Mouse (Mus musculus): ENCODE data around the gene Efl1.
A peak's percentile ranks its signal among the peaks of the same experiment; 100 is the strongest.

Gene Efl1

DNA sequence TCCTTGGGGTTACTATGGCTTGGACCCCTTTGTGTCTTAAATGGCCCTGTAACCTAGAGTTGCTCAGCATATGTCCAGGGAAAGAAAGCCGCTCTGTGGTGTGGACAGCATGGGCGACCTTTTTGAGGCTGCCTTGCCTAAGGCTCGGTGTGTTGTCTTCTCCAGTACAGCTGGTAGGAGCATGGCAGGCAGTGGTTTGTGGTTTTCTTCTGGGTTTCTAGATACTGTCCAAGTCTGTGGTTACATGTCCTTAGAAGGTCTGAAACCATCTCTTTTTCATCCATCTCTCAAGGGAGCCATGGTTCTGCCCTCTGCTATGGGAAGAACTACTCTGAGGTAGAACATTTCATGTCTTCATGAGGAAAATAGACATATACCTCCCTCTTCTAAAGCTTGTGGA lies 50.6 kb downstream of the Efl1 start:
- H3K27me3 ChIP-seq (ENCODE audit: control insufficient read depth, insufficient read depth, low read length, poor library complexity, severe bottlenecking) = no peaks in the 10 kb centered on the region
- DNase-seq (ENCODE audit: low read depth, low spot score) = no peak
- peaks cover 4% of the 10 kb centered on the region for H3K36me3 ChIP-seq (ENCODE audit: control insufficient read depth, insufficient read depth, low read length, poor library complexity, severe bottlenecking)

DNA sequence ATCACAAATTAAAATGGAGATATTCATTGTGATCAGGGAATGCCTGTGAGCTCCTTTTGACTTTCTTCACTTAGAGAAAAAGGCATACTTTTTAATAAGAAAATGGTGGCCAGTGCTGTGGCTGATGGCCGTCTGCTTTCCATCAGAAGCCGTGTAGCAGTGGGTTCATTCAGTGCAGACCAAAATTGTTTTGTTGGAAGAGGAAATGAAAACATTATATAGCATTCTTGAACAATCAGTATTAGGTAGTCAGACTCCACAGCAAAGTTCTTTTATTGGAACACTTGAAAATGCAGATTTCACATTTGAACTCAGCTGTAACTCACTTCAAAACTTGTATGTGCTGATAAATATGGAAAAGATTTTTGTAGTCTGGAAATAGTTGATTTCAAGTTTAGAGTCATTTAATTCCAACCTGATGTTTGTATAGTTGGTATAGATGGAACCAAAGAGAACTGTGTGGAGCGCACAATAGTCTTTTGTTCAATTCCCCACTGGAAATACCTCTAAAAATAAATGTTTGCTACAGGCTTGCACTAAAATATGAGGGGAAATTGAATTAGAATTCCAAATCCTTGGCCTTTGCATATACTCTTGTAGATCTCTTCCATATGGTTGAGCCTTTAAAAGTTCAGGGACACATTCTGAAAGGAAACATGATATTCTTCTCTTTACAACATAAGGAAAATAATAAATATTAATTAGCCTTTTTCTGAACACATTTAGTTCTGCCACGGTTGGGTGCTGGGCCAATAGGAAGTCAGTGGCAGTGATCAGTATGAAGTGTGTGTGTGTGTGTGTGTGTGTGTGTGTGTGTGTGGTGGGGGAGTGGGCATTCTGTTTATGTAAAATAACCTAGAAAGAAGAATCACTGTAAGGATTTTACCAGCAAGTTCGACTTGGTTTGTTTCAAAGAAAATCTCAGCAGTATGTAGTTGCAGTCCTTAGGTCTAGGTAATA lies 54.2 kb downstream of the Efl1 start:
- no peak for DNase-seq (ENCODE audit: low read depth, low spot score)
- peaks cover 4% of the 10 kb centered on the region; the same call in 1 of the 2 replicates for H3K36me3 ChIP-seq (ENCODE audit: control insufficient read depth, insufficient read depth, low read length, poor library complexity, severe bottlenecking)

DNA sequence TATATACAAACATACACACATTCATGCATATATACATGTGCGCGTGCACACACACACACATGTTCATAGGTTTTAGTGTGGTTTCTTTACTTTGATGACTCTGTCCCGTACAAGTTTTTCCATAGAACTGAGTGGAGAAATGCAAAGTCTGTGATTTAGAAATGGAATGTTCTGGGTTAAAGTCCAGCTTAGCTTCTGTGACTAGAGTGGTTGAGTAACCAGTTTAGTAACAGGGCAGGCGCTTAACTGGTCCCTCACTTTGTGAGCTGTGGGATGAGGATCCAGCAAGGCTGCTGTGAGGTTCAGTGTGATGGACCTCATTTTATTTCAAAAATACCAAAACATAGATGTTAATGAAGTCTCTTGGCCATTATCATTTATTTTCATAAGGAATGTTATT lies 60.8 kb downstream of the Efl1 start:
- no peaks in the 10 kb centered on the region for H3K27me3 ChIP-seq (ENCODE audit: control insufficient read depth, insufficient read depth, low read length, poor library complexity, severe bottlenecking)
- H3K36me3 ChIP-seq (ENCODE audit: control insufficient read depth, insufficient read depth, low read length, poor library complexity, severe bottlenecking) = 0 out of 2 replicates have a peak, but pooled peaks cover 1% of the 10 kb centered on the region
- no peak for DNase-seq (ENCODE audit: low read depth, low spot score)

More for the DNA sequence above, 54.2 kb downstream of the Efl1 start:
- no peaks in the 10 kb centered on the region for H3K27me3 ChIP-seq (ENCODE audit: control insufficient read depth, insufficient read depth, low read length, poor library complexity, severe bottlenecking)

DNA sequence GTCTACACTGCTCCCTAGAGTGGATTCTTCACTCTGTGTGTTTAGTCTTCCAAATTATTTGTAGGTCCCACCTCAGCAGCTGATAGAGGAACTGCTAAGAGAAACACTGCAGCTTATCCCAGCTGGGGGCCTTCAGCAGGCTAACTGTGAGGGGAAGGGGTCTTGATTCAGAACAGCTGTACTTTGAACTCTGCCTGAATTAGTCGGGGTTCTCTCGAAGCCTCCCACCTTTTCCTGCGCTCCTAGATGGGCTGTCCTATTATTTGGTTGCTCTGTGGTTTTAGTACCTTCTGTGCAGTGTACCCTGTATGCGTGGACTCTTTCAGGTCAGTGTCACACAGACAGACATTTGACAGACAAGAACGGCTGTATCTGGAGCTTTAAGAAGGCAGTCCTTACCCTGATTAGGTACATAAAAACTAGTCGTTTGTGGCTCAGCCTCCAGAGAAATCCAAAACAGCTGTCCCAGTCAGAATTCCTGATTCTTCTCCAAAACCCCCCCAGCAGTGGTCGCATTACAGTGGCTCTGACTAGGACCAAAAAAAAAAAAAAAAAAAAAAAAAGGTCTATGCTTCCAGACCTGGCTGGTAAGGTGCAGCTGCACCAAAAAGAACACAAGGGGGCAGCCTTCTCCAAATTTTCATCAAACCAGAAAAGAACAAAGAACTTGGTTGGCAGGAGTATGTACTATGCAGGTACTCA lies 66.9 kb downstream of the Efl1 start:
- Histone ChIP-seq H3K36me3 (ENCODE audit: control insufficient read depth, insufficient read depth, low read length, poor library complexity, severe bottlenecking) (0 out of 2 replicates have a peak, but pooled peaks cover 1% of the 10 kb centered on the region), H3K27me3 (ENCODE audit: control insufficient read depth, insufficient read depth, low read length, poor library complexity, severe bottlenecking) (no peaks in the 10 kb centered on the region)
- DNase-seq (ENCODE audit: low read depth, low spot score) = peak; percentile 72

DNA sequence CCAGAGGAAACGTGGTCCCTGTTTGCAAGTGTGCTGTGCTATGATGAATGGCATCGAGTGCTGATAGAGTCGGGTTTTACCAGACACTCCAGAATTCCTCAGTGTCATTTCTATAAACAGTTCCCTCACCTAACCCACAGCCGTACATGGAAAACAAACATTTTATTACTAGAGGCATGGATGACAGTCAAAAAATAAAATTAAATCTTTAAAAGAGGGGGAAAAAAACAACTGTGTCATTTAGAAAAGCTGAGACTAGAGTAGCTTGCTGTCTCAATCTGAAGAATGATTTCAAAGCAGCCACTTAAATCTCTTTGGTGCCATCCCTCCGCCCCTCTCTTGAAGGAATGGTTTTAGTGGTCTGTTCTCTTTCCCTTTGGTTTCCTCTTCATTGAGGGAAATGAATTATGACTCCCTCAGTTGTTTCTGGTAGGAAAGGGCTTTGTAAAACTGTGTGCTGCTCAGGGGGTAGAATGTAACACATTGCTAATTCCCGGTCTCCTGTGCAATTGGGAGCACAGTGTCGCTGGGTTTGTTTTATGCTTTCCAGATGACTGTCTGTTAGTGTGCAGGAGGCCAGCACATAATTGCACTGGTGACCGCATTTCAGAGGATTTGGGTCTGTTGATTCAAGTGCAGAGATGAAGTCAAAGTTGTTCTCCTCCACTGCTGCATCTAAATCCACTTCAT lies 67.6 kb downstream of the Efl1 start:
- H3K36me3 ChIP-seq (ENCODE audit: control insufficient read depth, insufficient read depth, low read length, poor library complexity, severe bottlenecking) = 0 out of 2 replicates have a peak, but pooled peaks cover 1% of the 10 kb centered on the region
- DNase-seq (ENCODE audit: low read depth, low spot score) = no peak
- H3K27me3 ChIP-seq (ENCODE audit: control insufficient read depth, insufficient read depth, low read length, poor library complexity, severe bottlenecking) = no peaks in the 10 kb centered on the region

DNA sequence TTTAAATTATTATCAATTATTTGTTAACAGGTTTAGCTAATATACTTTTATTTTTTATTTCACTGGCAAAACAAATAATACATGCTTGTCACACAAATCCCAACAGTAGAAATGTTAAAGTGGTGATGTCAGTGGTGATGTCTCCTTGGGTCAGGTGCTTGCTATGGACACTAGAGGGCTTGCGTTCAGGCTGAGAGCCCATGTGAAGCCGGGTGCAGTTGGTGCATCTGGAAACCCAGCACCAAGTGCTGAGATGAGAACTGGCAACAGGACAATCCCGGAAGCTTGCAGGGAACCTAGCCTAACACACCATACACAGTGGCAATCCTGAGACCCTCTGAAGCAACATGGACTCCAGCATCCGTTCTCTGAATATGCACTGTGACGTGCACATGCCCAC lies 70.9 kb downstream of the Efl1 start:
- peak; percentile 7 for DNase-seq (ENCODE audit: low read depth, low spot score)
- peaks cover 3% of the 10 kb centered on the region; the same call in 1 of the 2 replicates for H3K36me3 ChIP-seq (ENCODE audit: control insufficient read depth, insufficient read depth, low read length, poor library complexity, severe bottlenecking)
- no peaks in the 10 kb centered on the region for H3K27me3 ChIP-seq (ENCODE audit: control insufficient read depth, insufficient read depth, low read length, poor library complexity, severe bottlenecking)

DNA sequence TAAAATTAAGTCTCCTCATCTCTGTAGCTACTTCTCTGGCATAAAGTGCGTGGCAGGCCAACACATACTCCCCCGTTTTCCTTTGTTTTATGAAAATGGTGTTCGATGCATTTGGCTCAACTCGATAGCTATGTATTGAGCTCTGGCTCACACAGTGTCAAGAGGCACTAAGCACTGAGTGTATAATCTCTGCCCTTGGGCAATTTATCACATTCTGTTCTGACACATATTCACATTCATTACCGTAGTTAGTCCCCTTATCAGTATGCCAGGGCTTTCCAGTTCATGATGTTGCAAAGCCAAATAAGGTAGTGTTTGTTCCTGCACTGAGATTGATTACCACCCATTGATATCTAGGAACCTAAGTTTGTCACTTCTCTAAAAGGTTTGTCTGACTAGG lies 71.3 kb downstream of the Efl1 start:
- Histone ChIP-seq H3K36me3 (ENCODE audit: control insufficient read depth, insufficient read depth, low read length, poor library complexity, severe bottlenecking) (peaks cover 3% of the 10 kb centered on the region; the same call in 1 of the 2 replicates), H3K27me3 (ENCODE audit: control insufficient read depth, insufficient read depth, low read length, poor library complexity, severe bottlenecking) (no peaks in the 10 kb centered on the region)

DNA sequence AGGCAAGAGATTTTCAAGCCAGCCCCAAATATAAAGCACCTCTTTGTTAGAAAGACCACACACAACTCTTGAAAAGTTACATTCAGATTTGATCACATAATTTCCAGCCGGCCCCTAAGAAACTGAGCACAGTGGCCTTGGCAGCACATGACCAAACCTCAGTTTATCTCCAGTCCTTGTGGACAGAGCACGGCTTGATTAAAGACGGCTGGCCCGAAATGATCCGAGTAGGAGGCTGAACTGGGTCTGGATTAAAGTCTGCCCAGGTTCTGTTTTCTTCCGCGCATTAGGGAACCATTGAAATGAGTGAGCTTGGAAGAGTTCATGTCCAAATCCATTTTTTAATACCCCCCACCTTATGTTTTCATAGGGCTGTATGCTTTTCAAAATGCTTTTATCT lies 72.1 kb downstream of the Efl1 start:
- peaks cover 3% of the 10 kb centered on the region; the same call in 1 of the 2 replicates for H3K36me3 ChIP-seq (ENCODE audit: control insufficient read depth, insufficient read depth, low read length, poor library complexity, severe bottlenecking)
- no peaks in the 10 kb centered on the region for H3K27me3 ChIP-seq (ENCODE audit: control insufficient read depth, insufficient read depth, low read length, poor library complexity, severe bottlenecking)
- DNase-seq (ENCODE audit: low read depth, low spot score) = no peak

More for the DNA sequence above, 71.3 kb downstream of the Efl1 start:
- DNase-seq (ENCODE audit: low read depth, low spot score) = no peak

DNA sequence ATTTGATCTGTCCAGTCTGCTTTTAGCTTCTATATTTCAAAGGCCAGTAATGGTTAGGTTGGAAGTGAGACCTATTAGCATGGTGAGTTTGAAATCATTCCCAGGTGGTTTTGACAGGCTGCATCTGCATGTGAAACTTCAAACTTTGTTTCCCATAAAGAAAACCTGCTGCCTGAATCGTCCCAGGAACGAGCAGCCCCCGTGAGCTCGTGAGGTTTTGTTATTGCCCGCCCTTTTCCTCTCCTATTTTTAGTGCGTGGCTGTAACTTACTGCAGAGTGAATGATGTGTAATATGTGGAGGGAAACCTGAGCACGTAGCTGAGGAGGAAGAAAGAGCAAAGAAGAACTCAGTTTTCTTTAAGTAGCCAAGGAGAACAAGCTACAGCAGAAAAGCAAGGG lies 72.5 kb downstream of the Efl1 start:
- peaks cover 3% of the 10 kb centered on the region for H3K36me3 ChIP-seq (ENCODE audit: control insufficient read depth, insufficient read depth, low read length, poor library complexity, severe bottlenecking)

DNA sequence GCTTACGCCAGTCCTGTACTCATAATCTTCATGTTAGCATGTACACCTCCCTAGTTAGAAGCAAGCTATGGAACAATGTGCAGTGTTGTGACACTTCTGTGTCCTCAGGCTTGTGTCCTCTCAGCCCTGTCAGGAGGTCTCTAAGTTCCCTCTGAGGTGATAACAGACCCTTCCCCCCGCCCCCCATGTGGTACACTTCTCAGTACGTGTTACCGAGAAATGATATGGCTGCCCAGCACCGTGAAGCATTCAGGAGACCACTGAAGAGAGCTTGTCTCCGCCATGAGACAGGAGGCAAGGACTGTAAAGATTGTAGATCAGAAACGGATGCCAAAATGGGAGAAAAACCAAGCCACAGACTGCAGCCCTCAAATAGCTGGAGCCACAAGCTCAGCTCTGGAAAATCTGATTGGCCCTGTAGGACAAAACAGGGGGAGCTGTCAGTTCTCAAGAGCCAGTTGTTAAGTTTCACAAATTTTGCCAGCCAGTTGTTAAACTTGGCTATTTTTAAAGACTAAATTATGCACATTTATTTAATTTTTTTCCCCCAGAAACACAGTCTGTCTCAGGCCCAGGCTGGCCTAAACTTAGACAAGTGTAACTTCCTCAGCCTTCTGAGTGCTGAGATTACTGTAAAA lies 74.2 kb downstream of the Efl1 start:
- Histone ChIP-seq H3K36me3 (ENCODE audit: control insufficient read depth, insufficient read depth, low read length, poor library complexity, severe bottlenecking) (peaks cover 3% of the 10 kb centered on the region), H3K27me3 (ENCODE audit: control insufficient read depth, insufficient read depth, low read length, poor library complexity, severe bottlenecking) (no peaks in the 10 kb centered on the region)
- no peak for DNase-seq (ENCODE audit: low read depth, low spot score)

More for the DNA sequence above, 72.5 kb downstream of the Efl1 start:
- H3K27me3 ChIP-seq (ENCODE audit: control insufficient read depth, insufficient read depth, low read length, poor library complexity, severe bottlenecking) = no peaks in the 10 kb centered on the region
- DNase-seq (ENCODE audit: low read depth, low spot score) = no peak

DNA sequence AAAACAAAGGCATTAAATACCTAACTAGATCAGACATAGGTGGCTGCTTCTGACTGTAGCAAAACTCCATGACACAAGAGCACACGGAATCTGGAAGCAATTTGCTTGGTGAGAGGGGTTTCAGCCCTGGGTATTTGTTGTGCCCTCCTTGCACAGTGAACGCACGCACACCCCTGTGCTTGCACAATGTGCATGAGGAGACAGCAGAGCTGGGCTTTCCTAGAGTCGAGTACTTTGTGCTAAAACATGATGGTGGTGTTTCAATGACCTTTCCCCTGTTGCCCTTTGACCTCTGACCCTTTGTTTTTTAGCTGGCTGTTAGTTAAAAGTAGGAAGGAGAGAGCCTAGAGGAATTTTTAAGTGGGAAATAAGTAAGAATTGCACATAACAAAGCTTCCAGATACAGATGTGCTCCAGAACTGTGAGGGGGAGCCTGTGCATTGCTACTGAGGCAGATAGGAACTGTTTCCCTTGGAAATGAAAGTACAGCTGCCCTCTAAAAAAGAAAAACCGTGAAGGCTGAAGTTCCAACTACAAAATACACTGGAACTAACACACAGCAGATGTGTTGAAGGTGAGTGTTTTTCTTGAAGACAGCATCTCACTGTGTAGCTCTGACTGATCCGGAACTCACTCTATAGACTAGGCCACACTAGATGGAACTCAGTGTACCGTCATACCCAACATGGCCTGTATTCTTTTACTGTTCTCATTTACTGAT lies 74.9 kb downstream of the Efl1 start:
- Histone ChIP-seq H3K27me3 (ENCODE audit: control insufficient read depth, insufficient read depth, low read length, poor library complexity, severe bottlenecking) (no peaks in the 10 kb centered on the region), H3K36me3 (ENCODE audit: control insufficient read depth, insufficient read depth, low read length, poor library complexity, severe bottlenecking) (peaks cover 3% of the 10 kb centered on the region)
- no peak for DNase-seq (ENCODE audit: low read depth, low spot score)

DNA sequence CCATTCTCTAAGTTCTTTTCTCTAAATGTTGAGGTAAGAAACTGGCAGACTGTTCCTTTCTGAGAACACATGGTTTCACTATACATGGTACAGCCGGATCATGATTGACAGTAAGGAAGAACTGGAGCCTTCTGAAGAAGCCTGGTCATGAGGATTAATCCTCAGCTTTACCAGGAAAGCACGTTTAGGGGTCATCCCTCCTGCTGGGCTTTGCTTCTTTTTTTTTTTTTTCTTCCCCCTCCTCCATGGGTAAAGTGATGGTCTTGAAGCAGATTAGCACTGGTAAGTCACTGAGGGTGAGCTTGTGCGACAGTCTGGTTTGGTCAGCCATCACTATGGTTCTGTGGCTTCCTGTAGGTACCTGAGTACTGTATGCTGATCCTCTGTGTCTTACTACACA lies 76.1 kb downstream of the Efl1 start:
- no peaks in the 10 kb centered on the region for H3K27me3 ChIP-seq (ENCODE audit: control insufficient read depth, insufficient read depth, low read length, poor library complexity, severe bottlenecking)
- peaks cover 3% of the 10 kb centered on the region for H3K36me3 ChIP-seq (ENCODE audit: control insufficient read depth, insufficient read depth, low read length, poor library complexity, severe bottlenecking)
- no peak for DNase-seq (ENCODE audit: low read depth, low spot score)

DNA sequence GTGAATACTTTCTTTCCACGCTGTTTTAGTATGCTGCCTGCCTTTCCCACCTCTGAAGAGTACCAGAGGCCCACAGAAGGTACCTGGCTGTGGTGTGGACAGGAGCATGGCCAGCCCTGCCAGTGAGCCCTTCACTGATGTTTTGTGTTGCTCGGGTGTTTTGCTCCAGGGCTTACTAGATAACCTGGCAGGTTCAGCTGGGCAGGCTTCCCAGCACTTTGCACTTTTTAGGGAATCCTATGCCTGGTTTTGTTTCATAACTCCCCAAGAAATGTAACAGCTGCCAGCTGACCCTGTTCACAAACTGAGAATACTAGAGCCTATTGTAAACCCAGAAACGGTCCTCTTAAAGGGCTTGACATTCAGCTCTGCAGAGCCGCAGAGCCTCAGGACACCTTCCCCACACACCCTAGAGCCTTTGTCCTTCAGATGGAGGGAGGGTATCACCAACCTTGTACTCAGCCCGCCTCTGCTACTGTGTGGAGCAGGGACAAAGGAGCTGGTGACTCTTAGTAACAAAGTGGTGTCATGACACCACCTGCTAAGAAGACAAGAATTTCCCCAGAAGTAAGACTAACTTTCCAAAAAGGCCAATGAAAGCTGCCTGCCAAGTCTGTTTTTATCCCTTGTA lies 76.7 kb downstream of the Efl1 start:
- Histone ChIP-seq H3K36me3 (ENCODE audit: control insufficient read depth, insufficient read depth, low read length, poor library complexity, severe bottlenecking) (peaks cover 3% of the 10 kb centered on the region), H3K27me3 (ENCODE audit: control insufficient read depth, insufficient read depth, low read length, poor library complexity, severe bottlenecking) (no peaks in the 10 kb centered on the region)
- no peak for DNase-seq (ENCODE audit: low read depth, low spot score)
